Mouse (Mus musculus): ENCODE measurements at regions not wholly inside any gene's neighbourhood (a gene's known extent, or its start where the extent isn't known, plus 50 kb on each side); places are given as distances from the start of the nearest gene placed in this dataset.

- no peak for DNase-seq (ENCODE audit: low read depth, low spot score)
- no peak for TF ChIP-seq ZNF384 (IDR thresholded peaks at IDR 0.05; ENCODE audit: low read depth, low read length)
- no peak for TF ChIP-seq ZC3H11A (IDR thresholded peaks at IDR 0.05; ENCODE audit: borderline replicate concordance, low read depth, low read length)
- Histone ChIP-seq H3K4me3 (ENCODE audit: insufficient read depth in 1 of 2, low read depth in 1 of 2, low read length in 2 of 2, poor library complexity in 1 of 2, severe bottlenecking in 1 of 2) (no peak overlapping the region), H3K9me3 (ENCODE audit: control insufficient read depth, insufficient read depth, low read depth, low read length) (no peaks in the 10 kb centered on the region), H3K4me1 (ENCODE audit: control insufficient read depth in 2 of 2, insufficient read depth in 2 of 2, low read length in 2 of 2, poor library complexity in 1 of 2) (no peaks in the 10 kb centered on the region), H3K9ac (ENCODE audit: insufficient read depth, low read depth, low read length, poor library complexity, severe bottlenecking) (no peak overlapping the region), H3K27ac (ENCODE audit: insufficient read depth, low read depth, low read length, poor library complexity, severe bottlenecking) (no peak overlapping the region), H3K36me3 (ENCODE audit: control insufficient read depth, insufficient read depth, low read length, poor library complexity, severe bottlenecking) (no peaks in the 10 kb centered on the region)
- in situ Hi-C loops (cut with MboI; ENCODE audit: low sequenced_read_pairs in 2 of 2, unreplicated experiment in 2 of 2) = no loop called here
Observed at GRCm38 (mm10) chr12:54265852-54266251, 62.2 kb upstream of the Egln3 start.

GRCm38 (mm10) chr12:54264893-54265835 lies 61.5 kb upstream of the Egln3 start:
- Histone ChIP-seq H3K4me3 (ENCODE audit: insufficient read depth in 1 of 2, low read depth in 1 of 2, low read length in 2 of 2, poor library complexity in 1 of 2, severe bottlenecking in 1 of 2) (no peak overlapping the region), H3K4me1 (ENCODE audit: control insufficient read depth in 2 of 2, insufficient read depth in 2 of 2, low read length in 2 of 2, poor library complexity in 1 of 2) (no peaks in the 10 kb centered on the region), H3K27ac (ENCODE audit: insufficient read depth, low read depth, low read length, poor library complexity, severe bottlenecking) (no peak overlapping the region), H3K36me3 (ENCODE audit: control insufficient read depth, insufficient read depth, low read length, poor library complexity, severe bottlenecking) (no peaks in the 10 kb centered on the region), H3K9ac (ENCODE audit: insufficient read depth, low read depth, low read length, poor library complexity, severe bottlenecking) (no peak overlapping the region), H3K9me3 (ENCODE audit: control insufficient read depth, insufficient read depth, low read depth, low read length) (no peaks in the 10 kb centered on the region)
- in situ Hi-C loops (cut with MboI; ENCODE audit: low sequenced_read_pairs in 2 of 2, unreplicated experiment in 2 of 2) = no loop called here
- no peak for DNase-seq (ENCODE audit: low read depth, low spot score)
- no peak for TF ChIP-seq MAFK (IDR thresholded peaks at IDR 0.05; ENCODE audit: insufficient read depth, low read depth, low read length)
- no peak for TF ChIP-seq ZNF384 (IDR thresholded peaks at IDR 0.05; ENCODE audit: low read depth, low read length)
- TF ChIP-seq CHD2 (IDR thresholded peaks at IDR 0.05; ENCODE audit: low read depth, low read length) = no peak
- TF ChIP-seq HCFC1 (IDR thresholded peaks at IDR 0.05; ENCODE audit: borderline replicate concordance, insufficient read depth, low read length) = no peak
- no peak for TF ChIP-seq ZC3H11A (IDR thresholded peaks at IDR 0.05; ENCODE audit: borderline replicate concordance, low read depth, low read length)

GRCm38 (mm10) chr12:54264418-54264733 lies 60.7 kb upstream of the Egln3 start:
- no peak for DNase-seq (ENCODE audit: low read depth, low spot score)
- Histone ChIP-seq H3K27ac (ENCODE audit: insufficient read depth, low read depth, low read length, poor library complexity, severe bottlenecking) (no peak overlapping the region), H3K4me1 (ENCODE audit: control insufficient read depth in 2 of 2, insufficient read depth in 2 of 2, low read length in 2 of 2, poor library complexity in 1 of 2) (no peaks in the 10 kb centered on the region), H3K36me3 (ENCODE audit: control insufficient read depth, insufficient read depth, low read length, poor library complexity, severe bottlenecking) (no peaks in the 10 kb centered on the region), H3K4me3 (ENCODE audit: insufficient read depth in 1 of 2, low read depth in 1 of 2, low read length in 2 of 2, poor library complexity in 1 of 2, severe bottlenecking in 1 of 2) (no peak overlapping the region), H3K9me3 (ENCODE audit: control insufficient read depth, insufficient read depth, low read depth, low read length) (no peaks in the 10 kb centered on the region), H3K9ac (ENCODE audit: insufficient read depth, low read depth, low read length, poor library complexity, severe bottlenecking) (no peak overlapping the region)
- in situ Hi-C loops (cut with MboI; ENCODE audit: low sequenced_read_pairs in 2 of 2, unreplicated experiment in 2 of 2) = no loop called here
- TF ChIP-seq MAFK (IDR thresholded peaks at IDR 0.05; ENCODE audit: insufficient read depth, low read depth, low read length) = no peak
- no peak for TF ChIP-seq HCFC1 (IDR thresholded peaks at IDR 0.05; ENCODE audit: borderline replicate concordance, insufficient read depth, low read length)
- no peak for TF ChIP-seq CHD2 (IDR thresholded peaks at IDR 0.05; ENCODE audit: low read depth, low read length)
- TF ChIP-seq ZC3H11A (IDR thresholded peaks at IDR 0.05; ENCODE audit: borderline replicate concordance, low read depth, low read length) = no peak
- no peak for TF ChIP-seq ZNF384 (IDR thresholded peaks at IDR 0.05; ENCODE audit: low read depth, low read length)

- DNase-seq (ENCODE audit: low read depth, low spot score) = no peak
- H3K36me3 ChIP-seq (ENCODE audit: control insufficient read depth, insufficient read depth, low read length, poor library complexity, severe bottlenecking) = no peaks in the 10 kb centered on the region
- no peak overlapping the region for H3K9ac ChIP-seq (ENCODE audit: insufficient read depth, low read depth, low read length, poor library complexity, severe bottlenecking)
- H3K4me1 ChIP-seq (ENCODE audit: control insufficient read depth in 2 of 2, insufficient read depth in 2 of 2, low read length in 2 of 2, poor library complexity in 1 of 2) = no peaks in the 10 kb centered on the region
- H3K27ac ChIP-seq (ENCODE audit: insufficient read depth, low read depth, low read length, poor library complexity, severe bottlenecking) = no peak overlapping the region
- H3K9me3 ChIP-seq (ENCODE audit: control insufficient read depth, insufficient read depth, low read depth, low read length) = no peaks in the 10 kb centered on the region
- H3K4me3 ChIP-seq (ENCODE audit: insufficient read depth in 1 of 2, low read depth in 1 of 2, low read length in 2 of 2, poor library complexity in 1 of 2, severe bottlenecking in 1 of 2) = no peak overlapping the region
- in situ Hi-C loops (cut with MboI; ENCODE audit: low sequenced_read_pairs in 2 of 2, unreplicated experiment in 2 of 2) = no loop called here
- TF ChIP-seq ZNF384 (IDR thresholded peaks at IDR 0.05; ENCODE audit: low read depth, low read length) = no peak
- TF ChIP-seq HCFC1 (IDR thresholded peaks at IDR 0.05; ENCODE audit: borderline replicate concordance, insufficient read depth, low read length) = no peak
- no peak for TF ChIP-seq MAFK (IDR thresholded peaks at IDR 0.05; ENCODE audit: insufficient read depth, low read depth, low read length)
- TF ChIP-seq CHD2 (IDR thresholded peaks at IDR 0.05; ENCODE audit: low read depth, low read length) = no peak
- no peak for TF ChIP-seq ZC3H11A (IDR thresholded peaks at IDR 0.05; ENCODE audit: borderline replicate concordance, low read depth, low read length)
Observed at GRCm38 (mm10) chr12:54263733-54264417, 60.2 kb upstream of the Egln3 start.
